Mouse (Mus musculus) common myeloid progenitor, adult 5-6 weeks (primary cell): Measurements from ENCODE around the gene Irgc1. TPM values are rescaled to one million over a fixed set of nuclear protein-coding genes. Genes with fewer than 3 reads are reported as not detected.
"Not testable (repeated sequence)": the region's sequence is repeated elsewhere in the genome, so short reads cannot be mapped to it uniquely, and the experiment has no call there.

ENCODE experiments used
- ATAC-seq: replicated peaks from 2 replicates; pipeline ENCODE4 v1.8.0; 2016; ENCODE audit warnings: low read depth, mild to moderate bottlenecking, moderate TSS enrichment, inconsistent platforms; ENCODE audit not compliant: poor library complexity, severe bottlenecking
- total RNA-seq: library from RNA; stranded (forward); fragments of 200-1000, 187-1606 nt; gene quantifications from 2 replicates; pipeline ENCODE4 v1.2.3, GENCODE M21; 2017

The Irgc1 gene
- total RNA-seq, 1 experiment from 2014 or later, result not detected

DNA sequence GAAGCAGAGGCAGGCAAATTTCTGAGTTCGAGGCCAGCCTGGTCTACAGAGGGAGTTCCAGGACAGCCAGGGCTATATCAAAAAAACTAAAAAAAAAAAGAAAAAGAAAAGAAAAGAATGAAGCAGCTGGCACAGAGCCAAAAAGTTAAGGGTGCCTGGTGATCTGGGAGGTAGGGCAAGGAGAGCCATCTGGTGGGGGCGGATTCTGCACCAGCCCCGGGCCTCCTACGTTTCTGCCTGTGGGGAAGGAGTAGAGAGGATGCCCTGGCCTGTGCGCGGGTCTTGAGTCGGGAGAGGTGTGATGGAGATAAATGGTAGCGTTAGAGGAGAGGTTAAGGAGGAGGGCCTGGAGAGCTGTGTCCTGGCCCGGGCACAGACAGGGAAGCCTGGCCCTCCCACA, 43.9 kb downstream of the Irgc1 start:
- ATAC-seq, result no peak

- peak; percentile 75 for ATAC-seq
Observed at GRCm38 (mm10) chr7:24406528-24407344, 45.4 kb downstream of the Irgc1 start.

GRCm38 (mm10) chr7:24405649-24406048, 46.4 kb downstream of the Irgc1 start:
- no peak for ATAC-seq

DNA sequence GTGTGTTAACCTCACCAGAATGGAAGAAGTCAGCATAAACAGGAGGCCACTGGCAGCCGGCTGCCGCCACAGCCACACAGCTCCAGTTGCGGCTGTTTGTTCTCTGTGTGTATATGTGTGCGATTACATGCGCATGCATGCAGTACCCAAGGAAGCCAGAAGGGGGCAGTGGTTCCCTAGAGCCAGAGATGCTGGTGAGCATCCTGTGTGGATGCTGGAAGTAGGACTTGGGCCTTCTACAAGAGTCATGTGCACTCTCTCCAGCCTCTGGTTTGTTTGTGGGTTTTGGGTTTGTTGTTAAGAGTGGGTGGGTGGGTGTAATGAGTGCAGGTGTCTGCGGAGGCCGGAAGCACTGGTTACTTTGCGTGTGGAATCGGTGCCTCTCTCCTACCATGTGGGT, 49.2 kb downstream of the Irgc1 start:
- ATAC-seq, result no peak

DNA sequence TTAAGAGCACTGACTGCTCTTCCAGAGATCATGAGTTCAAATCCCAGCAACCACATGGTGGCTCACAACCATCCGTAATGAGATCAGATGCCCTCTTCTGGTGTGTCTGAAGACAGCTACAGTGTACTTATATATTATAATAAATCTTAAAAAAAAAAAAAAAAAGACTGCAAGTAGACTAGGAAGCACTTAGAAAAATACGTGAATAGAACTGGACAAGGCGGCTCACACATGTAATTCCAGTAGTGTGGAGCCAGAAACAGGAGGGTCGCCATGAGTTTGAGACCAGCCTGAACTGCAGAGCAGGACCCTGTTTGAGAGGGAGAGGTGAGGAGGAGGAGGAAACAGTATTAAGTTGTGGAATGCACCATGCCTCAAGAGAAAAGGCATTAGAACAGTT, 51.6 kb downstream of the Irgc1 start:
- not testable (repeated sequence) for ATAC-seq

DNA sequence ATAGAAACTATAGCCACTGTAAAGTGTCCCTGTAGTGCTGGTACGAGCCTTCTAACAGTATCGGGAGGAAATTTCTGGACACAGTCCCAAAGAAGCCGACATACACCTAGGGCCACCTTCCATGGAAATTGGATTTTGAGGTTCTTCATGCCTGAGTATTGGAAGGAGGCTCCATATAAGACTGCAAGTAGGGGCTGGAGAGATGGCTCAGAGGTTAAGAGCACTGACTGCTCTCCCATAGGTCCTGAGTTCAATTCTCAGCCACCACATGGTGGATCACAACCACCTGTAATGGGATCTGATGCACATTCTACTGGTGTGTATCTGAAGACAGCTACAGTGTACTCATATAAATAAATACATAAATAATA, 52.0 kb downstream of the Irgc1 start:
- ATAC-seq, result no peak

DNA sequence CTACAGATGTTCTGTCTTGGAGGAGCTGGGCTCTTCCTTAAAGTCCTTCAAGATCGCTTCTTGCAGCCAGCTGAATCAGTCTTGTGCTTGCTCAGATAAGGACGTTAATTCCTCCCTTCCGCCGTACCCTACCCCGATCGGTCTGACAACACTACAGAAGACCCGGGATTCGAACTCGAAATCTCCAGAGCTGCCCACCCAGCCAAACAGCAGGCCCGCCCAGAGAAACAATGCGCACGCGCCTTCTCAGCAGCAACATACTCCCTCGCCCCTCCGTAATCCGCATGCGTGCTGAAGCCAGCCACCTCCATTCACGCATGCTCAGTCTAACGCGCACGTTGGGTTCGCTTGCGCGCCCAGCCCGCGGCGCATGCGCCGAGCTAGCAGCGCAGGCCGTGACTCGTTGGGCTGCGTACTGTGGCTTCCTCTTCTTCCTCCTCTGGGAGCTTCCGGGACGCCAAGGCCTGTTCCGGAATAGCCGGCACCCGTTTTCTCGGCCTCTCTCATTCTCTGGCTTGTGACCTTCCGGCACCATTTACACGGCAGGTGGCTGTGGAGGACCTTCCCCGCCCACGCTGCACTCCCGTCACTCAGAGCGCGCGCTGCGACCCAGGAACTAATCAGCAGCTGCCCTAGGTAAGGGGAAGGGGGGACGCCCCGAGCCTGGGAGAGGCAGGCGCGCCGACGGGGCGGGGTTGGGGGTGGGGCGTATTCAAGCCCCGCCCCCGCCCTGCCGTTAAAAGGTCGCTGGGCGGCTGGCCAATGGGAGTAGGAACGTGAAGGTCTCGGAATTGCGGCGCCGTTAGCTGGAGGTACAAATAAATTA, 52.6 kb downstream of the Irgc1 start, which contains the start of gene Smg9:
Gene Smg9, plus strand, starts transcription at position 364 of the 826 bp plus-strand sequence.
- peak; percentile 76 for ATAC-seq

DNA sequence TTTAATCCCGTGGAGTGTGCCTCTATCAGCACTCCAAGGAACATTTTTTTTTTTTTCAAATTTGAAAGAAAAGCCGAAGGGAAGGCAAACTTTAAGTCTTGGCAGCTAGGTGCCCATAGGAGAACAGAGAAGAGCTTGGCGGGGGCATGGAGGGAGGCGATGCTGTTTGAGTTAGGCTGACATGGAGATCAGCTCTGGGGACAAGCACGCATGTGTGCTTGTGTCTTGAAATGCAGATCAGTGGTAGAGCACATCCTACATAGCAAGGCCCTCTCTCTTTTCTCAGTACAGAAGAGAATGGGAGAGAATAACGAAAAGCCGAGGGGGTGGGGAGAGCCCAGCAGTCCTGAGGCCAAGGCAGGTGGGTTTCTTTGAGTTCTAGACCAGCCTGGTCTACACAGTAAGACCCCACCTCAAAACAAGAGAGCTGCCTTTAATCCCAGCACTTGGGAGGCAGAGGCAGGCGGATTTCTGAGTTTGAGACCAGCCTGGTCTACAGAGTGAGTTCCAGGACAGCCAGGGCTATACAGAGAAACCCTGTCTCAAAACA, 53.7 kb downstream of the Irgc1 start:
- no peak for ATAC-seq

DNA sequence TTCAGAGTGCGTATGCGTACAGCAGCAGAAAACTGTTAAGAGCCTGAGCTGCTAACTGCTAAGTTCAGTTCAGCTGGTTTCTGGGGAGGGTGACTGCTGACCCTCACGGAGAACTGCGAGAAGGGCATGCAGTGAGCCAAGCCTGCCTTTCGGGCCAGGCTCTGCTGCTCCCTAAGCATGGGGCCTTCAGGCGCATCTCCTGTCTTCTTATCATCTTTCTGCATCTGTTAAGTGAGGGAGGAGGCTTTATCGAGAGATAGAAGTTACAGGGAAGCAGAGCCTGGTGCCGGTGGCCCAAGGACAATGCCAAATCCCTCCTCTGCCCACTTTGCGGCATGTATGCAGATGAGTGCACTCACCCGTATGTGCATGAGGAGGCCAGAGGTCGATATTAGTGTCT, 55.3 kb downstream of the Irgc1 start:
- ATAC-seq, result no peak

DNA sequence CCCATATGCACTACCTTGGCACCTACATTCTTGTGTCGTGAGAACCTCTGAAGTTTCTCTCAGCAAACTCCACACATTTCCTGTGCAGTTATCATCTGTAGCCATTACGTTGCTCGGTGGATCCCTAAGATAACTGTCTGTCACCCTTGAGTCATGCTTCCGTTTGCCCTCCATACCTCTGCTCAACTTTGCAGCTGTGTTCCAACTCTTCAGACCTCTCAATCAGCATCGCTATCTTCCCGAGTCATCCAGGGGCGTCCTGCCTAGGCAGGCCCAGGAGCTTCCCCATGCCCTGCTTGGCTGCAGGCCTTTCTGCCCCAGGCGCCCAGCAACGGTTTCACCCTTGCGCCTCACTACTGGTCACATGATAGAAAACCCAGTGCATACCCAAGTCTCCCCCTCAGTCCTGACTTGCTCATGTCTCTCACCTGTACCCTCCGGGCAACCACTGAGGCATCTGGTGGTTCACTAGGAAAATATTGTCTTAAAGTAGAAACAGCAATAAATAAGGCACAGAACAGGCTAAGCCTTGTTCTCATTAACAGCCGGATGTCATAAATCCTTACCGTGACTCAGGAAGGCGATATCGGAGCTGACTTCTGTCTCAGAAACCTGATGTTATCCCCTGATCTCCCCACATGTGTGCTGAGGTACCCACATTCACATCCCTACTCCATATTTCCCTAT, 57.5 kb downstream of the Irgc1 start:
- peak; percentile 34 for ATAC-seq

GRCm38 (mm10) chr7:24394054-24394453, 58.0 kb downstream of the Irgc1 start:
- ATAC-seq, result no peak; the same call in 1 of the 2 replicates

GRCm38 (mm10) chr7:24391687-24392086, 60.4 kb downstream of the Irgc1 start:
- ATAC-seq, result no peak

DNA sequence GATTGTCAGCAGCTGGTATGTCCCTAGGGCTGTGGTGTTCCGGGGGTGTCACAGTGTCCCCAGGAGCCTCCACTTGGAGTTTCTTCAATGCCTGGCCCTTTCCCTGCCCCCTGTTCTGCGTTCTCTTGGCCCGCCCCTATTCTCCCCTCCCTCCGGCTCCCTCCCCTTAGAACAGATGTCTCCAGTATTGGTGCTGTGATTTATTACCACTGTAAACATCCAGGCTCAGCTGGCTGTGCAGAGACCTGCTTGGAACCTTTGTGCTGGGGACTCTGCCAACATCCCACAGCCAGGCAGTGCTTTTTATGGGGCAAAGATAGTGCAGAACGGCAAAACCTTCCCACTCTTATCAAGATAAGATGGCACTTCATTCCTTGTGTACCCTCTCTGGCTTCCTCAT, 61.0 kb downstream of the Irgc1 start:
- ATAC-seq, result no peak

DNA sequence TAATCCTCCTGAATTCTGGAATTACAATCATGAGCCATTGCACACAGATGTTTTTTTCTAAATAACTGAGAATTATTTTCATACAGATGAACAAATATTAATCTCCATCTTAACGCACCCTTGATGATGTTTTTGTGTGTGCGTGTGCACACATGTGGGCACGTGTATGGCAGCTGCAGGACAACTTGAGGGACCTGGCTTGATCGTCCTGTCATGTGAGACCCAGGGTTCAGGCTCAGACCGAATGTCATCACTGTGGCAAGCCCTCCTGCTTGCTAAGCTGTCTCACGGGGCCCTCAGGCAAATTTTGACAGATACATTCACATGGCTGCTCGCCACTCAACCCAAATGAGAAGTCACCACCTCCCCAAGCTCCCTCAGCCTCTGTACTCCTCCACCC, 61.6 kb downstream of the Irgc1 start:
- ATAC-seq, result no peak

DNA sequence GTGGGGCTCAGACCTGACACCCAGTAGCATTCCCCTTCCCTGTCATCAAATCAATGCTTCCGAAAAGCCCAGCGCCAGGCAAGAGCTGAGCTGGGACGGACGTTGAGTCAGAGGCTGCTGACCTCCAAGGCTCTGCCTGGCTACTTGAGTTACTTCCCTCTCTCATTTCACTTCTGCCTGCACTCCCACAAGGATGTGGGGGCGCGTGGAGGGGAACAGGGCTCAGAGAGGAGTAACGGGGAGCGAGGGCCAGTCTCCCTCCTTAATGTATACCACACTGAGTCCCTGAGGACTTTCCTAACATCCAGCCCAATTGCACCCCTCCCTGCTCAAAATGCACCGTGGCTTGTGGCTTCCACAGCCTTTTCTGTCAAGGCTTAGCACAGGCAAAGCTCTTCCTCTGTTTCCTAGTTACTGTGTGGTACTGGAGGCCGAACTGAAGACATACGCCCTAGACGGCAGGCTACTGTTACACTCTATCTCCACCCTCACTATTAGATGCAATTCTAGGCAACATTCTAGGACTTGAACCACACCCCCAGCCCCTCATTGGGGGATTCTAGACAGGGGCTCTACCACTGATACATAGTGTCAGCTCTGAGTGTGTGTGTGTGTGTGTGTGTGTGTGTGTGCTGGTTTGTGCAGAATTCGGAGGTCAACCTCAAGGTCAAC, 62.4 kb downstream of the Irgc1 start:
- peak; percentile 41 for ATAC-seq

- peak; percentile 65 for ATAC-seq
Observed at GRCm38 (mm10) chr7:24387059-24387556, 65.0 kb downstream of the Irgc1 start.

GRCm38 (mm10) chr7:24384827-24385226, 67.3 kb downstream of the Irgc1 start:
- no peak for ATAC-seq

DNA sequence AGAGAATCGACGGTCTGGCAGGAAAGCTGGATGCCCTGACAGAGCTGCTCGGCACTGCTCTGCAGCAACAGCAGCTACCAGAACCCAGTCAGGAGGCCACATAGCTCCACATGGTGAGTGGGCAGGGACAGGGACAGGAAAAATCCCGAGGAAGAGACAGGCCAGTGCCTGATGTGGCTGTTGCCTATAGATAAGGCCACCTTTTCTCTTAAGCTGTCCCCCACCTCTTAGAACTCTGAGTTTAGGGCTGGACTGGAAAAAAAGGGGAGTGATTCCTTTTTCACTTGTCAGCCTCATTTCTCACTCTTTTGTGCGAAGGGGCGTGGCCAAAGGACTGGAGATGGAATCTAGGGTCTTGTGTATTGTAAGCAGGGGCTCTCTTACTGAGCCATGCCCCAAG, 68.0 kb downstream of the Irgc1 start:
- ATAC-seq, result no peak

GRCm38 (mm10) chr7:24382730-24383372, 69.2 kb downstream of the Irgc1 start:
- no peak for ATAC-seq
